Mouse (Mus musculus) stomach, embryonic 15.5 days (tissue): ENCODE data around the gene Rps11. TPM values are rescaled to one million over a fixed set of nuclear protein-coding genes. Genes with fewer than 3 reads are reported as not detected.
"Not testable (repeated sequence)": the region's sequence is repeated elsewhere in the genome, so short reads cannot be mapped to it uniquely, and the experiment has no call there.

Experiments
- ATAC-seq: fragments of 200-750 bp; cut with Nextera tagmentation; 2 replicates; pipeline ENCODE4 v1.8.0; 2017; ENCODE audit warnings: low read depth, moderate number of reproducible peaks, moderate TSS enrichment; ENCODE audit not compliant: insufficient read depth, low FRiP score
- H3K27ac ChIP-seq: fragments of 300-500 bp; sonication (generic); 2 replicates; pipeline ENCODE4 v1.5.1; 2015; ENCODE audit warnings: mild to moderate bottlenecking, inconsistent platforms
- H3K27me3 ChIP-seq: fragments of 300-500 bp; sonication (generic); replicated peaks from 2 replicates; pipeline ENCODE4 v1.6.1; 2015; ENCODE audit warnings: inconsistent platforms
- H3K36me3 ChIP-seq: fragments of 300-500 bp; sonication (generic); 2 replicates; pipeline ENCODE4 v1.6.1; 2015; ENCODE audit warnings: inconsistent platforms
- H3K4me1 ChIP-seq: fragments of 300-500 bp; sonication (generic); 2 replicates; pipeline ENCODE4 v1.6.1; 2015; ENCODE audit warnings: inconsistent platforms
- H3K4me2 ChIP-seq: fragments of 300-500 bp; sonication (generic); 2 replicates; pipeline ENCODE4 v1.6.1; 2015; ENCODE audit warnings: mild to moderate bottlenecking, inconsistent platforms
- H3K4me3 ChIP-seq: fragments of 300-500 bp; sonication (generic); replicated peaks from 2 replicates; pipeline ENCODE4 v1.5.1; 2015; ENCODE audit warnings: inconsistent platforms
- H3K9ac ChIP-seq: fragments of 300-500 bp; sonication (generic); 2 replicates; pipeline ENCODE4 v1.6.1; 2015; ENCODE audit warnings: inconsistent platforms
- H3K9me3 ChIP-seq: fragments of 300-500 bp; sonication (generic); 2 replicates; pipeline ENCODE4 v1.6.1; 2016; ENCODE audit warnings: inconsistent platforms
- WGBS: fragments of 180-500 bp; shearing (Covaris S2); methylation state at CpG from one replicate; pipeline ENCODE4 v1.1.7; 2015; 5-methylcytosine and 5-hydroxymethylcytosine counted together
- polyA plus RNA-seq: library from polyadenylated mRNA; unstranded; fragments of >200 nt; fragmentation: Nextera tagmentation; extraction: Ambion mirVana; gene quantifications from 2 replicates; pipeline ENCODE4 v1.2.1, GENCODE M21; 2015

Rps11 gene
- 1,420 and 1,462 TPM in 2 replicates for polyA plus RNA-seq

DNA sequence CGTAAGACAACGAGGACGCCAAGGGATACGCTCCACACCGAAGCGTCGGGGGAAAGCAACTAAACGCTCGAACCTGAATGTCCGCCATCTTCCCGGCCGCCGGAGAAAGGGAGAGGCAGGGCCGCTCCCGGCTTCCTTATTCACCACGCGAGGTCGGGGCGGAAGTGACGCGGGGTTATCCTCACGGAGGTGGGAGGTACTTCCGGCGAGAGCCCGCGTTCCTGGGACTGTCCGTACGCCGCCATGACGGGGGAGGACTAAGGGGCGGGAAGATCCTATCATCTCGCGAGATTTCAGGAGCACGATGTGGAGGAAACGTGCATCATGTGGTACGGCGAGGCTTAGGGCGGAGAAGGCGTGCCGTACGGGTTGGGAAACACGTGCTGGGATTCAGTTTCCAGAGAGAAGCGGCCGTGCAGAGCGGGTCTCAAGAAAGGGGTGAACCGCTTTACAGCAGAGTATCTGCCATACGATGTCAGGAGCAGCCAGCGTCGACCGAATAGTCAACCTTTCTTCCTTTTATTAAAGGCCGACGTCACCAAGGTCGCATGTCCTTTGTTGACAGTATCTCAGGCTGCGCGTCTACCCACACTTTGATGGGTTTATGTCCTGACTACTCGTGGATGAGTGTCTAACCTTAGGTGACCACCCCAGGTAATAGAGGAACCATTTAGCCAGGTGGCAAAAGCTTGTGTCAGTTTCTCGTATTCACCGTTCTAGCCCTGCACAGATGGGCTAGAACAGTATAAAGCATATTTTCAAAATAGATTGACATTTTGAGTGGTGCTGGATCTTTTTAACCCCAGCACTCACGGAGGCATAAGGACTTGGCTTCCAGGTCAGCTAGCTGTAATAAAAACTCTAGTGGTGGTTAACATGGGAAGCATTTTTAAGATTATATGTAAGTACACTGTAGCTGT is at the start of gene Rps11:
Rps11 (minus strand) TSS at position 216 of the 920 bp plus-strand sequence.
- Histone ChIP-seq H3K9me3 (no peaks in the 10 kb centered on the region), H3K4me1 (peaks cover 51% of the 10 kb centered on the region), H3K9ac (peak within 1 kb of the TSS; percentile 98), H3K4me3 (peak within 1 kb of the TSS; percentile 96), H3K36me3 (peaks cover 61% of the 10 kb centered on the region), H3K27me3 (no peaks in the 10 kb centered on the region), H3K4me2 (peak within 1 kb of the TSS; percentile 81), H3K27ac (peak within 1 kb of the TSS; percentile 88)
- ATAC-seq, result peak; percentile 82
- 1% methylated on average over 59 of the region's 59 CpGs for WGBS

DNA sequence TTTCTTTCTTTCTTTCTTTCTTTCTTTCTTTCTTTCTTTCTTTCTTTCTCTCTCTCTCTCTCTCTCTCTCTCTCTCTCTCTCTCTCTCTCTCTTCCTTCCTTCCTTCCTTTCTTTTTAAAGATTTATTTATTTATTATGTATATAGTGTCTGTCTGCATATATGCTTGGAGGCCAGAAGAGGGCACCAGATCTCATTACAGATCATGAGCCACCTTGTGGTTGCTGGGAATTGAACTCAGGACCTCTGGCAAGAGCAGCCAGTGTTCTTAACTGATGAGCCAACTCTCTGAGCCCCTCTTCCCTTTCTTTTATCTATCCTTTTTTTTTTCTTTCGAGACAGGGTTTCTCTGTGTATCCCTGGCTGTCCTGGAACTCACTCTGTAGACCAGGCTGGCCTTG is 49.5 kb upstream of the Rps11 start:
- not testable (repeated sequence) for H3K36me3 ChIP-seq, H3K4me3 ChIP-seq, ATAC-seq, H3K9me3 ChIP-seq, H3K4me1 ChIP-seq, H3K9ac ChIP-seq, H3K27ac ChIP-seq, H3K4me2 ChIP-seq
- H3K27me3 ChIP-seq, result peaks cover 76% of the 10 kb centered on the region
- 67% methylated on average over 1 of the region's 1 CpGs for WGBS

DNA sequence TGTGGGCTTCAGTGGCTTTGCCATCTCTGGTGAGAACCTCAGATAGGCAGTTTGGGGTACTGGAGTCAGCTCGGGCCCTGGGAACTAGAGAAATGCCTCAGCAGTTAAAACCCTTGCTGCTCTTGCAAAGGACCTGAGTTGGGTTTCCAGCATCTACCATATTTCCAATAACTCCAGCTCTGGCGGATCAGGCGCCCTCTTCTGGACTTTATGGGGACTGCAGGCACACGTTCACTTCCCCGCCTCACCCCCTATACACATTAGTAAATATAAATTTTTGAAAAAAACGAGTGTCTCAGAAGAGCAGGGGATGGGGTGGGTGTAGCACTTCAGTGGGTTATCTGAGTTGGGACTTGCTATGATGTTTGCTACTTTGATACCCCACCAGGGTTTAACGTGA is 48.7 kb upstream of the Rps11 start:
- no peak overlapping the region for H3K4me2 ChIP-seq
- peaks cover 76% of the 10 kb centered on the region for H3K27me3 ChIP-seq
- H3K9ac ChIP-seq, result no peak overlapping the region
- no peak overlapping the region for H3K4me3 ChIP-seq
- WGBS, result 59% methylated on average over 7 of the region's 7 CpGs
- ATAC-seq, result no peak
- H3K9me3 ChIP-seq, result 0 out of 2 replicates have a peak, but pooled peaks cover 5% of the 10 kb centered on the region
- no peaks in the 10 kb centered on the region for H3K36me3 ChIP-seq
- H3K4me1 ChIP-seq, result peaks cover 6% of the 10 kb centered on the region
- H3K27ac ChIP-seq, result no peak overlapping the region

- no peak overlapping the region for H3K9ac ChIP-seq
- no peak overlapping the region for H3K27ac ChIP-seq
- no peak for ATAC-seq
- WGBS, result 84% methylated on average over 3 of the region's 3 CpGs
- no peaks in the 10 kb centered on the region for H3K36me3 ChIP-seq
- H3K4me2 ChIP-seq, result no peak overlapping the region
- H3K27me3 ChIP-seq, result peaks cover 74% of the 10 kb centered on the region
- no peaks in the 10 kb centered on the region for H3K4me1 ChIP-seq
- 0 out of 2 replicates have a peak, but pooled peaks cover 5% of the 10 kb centered on the region for H3K9me3 ChIP-seq
- no peak overlapping the region for H3K4me3 ChIP-seq
Measured at GRCm38 (mm10) chr7:45169495-45169894, 45.3 kb upstream of the Rps11 start.

- no peak overlapping the region for H3K27ac ChIP-seq
- H3K9ac ChIP-seq, result no peak overlapping the region
- H3K4me1 ChIP-seq, result peaks cover 7% of the 10 kb centered on the region
- WGBS, result 5% methylated on average over 24 of the region's 24 CpGs
- no peak overlapping the region for H3K4me3 ChIP-seq
- 0 out of 2 replicates have a peak, but pooled peaks cover 5% of the 10 kb centered on the region for H3K9me3 ChIP-seq
- H3K27me3 ChIP-seq, result peaks cover 76% of the 10 kb centered on the region
- no peak for ATAC-seq
- H3K4me2 ChIP-seq, result no peak overlapping the region
- H3K36me3 ChIP-seq, result no peaks in the 10 kb centered on the region
Measured at GRCm38 (mm10) chr7:45168656-45169055, 44.4 kb upstream of the Rps11 start.

GRCm38 (mm10) chr7:45167761-45168445 is 43.7 kb upstream of the Rps11 start:
- H3K27me3 ChIP-seq, result peaks cover 79% of the 10 kb centered on the region
- WGBS, result 3% methylated on average over 19 of the region's 19 CpGs

GRCm38 (mm10) chr7:45166950-45167401 is 42.7 kb upstream of the Rps11 start:
- no peaks in the 10 kb centered on the region for H3K36me3 ChIP-seq
- no peak overlapping the region for H3K27ac ChIP-seq
- no peak for ATAC-seq
- no peak overlapping the region for H3K4me3 ChIP-seq
- H3K4me2 ChIP-seq, result no peak overlapping the region
- peaks cover 15% of the 10 kb centered on the region for H3K4me1 ChIP-seq
- H3K27me3 ChIP-seq, result peaks cover 82% of the 10 kb centered on the region
- 0 out of 2 replicates have a peak, but pooled peaks cover 5% of the 10 kb centered on the region for H3K9me3 ChIP-seq
- 23% methylated on average over 10 of the region's 10 CpGs for WGBS
- H3K9ac ChIP-seq, result no peak overlapping the region

More at GRCm38 (mm10) chr7:45167761-45168445, 43.7 kb upstream of the Rps11 start:
- no peak overlapping the region for H3K4me3 ChIP-seq
- H3K9ac ChIP-seq, result no peak overlapping the region
- 0 out of 2 replicates have a peak, but pooled peaks cover 5% of the 10 kb centered on the region for H3K9me3 ChIP-seq
- no peak overlapping the region for H3K4me2 ChIP-seq
- peaks cover 9% of the 10 kb centered on the region for H3K4me1 ChIP-seq
- no peak for ATAC-seq
- no peaks in the 10 kb centered on the region for H3K36me3 ChIP-seq
- H3K27ac ChIP-seq, result no peak overlapping the region

GRCm38 (mm10) chr7:45165701-45166100 is 41.5 kb upstream of the Rps11 start:
- ATAC-seq, result no peak
- no peak overlapping the region for H3K27ac ChIP-seq
- no peak overlapping the region for H3K4me3 ChIP-seq
- peaks cover 4% of the 10 kb centered on the region; the same call in 1 of the 2 replicates for H3K36me3 ChIP-seq
- no peak overlapping the region for H3K4me2 ChIP-seq
- 46% methylated on average over 11 of the region's 11 CpGs for WGBS
- peaks cover 15% of the 10 kb centered on the region for H3K4me1 ChIP-seq
- H3K27me3 ChIP-seq, result peaks cover 77% of the 10 kb centered on the region
- H3K9ac ChIP-seq, result no peak overlapping the region
- 0 out of 2 replicates have a peak, but pooled peaks cover 5% of the 10 kb centered on the region for H3K9me3 ChIP-seq

DNA sequence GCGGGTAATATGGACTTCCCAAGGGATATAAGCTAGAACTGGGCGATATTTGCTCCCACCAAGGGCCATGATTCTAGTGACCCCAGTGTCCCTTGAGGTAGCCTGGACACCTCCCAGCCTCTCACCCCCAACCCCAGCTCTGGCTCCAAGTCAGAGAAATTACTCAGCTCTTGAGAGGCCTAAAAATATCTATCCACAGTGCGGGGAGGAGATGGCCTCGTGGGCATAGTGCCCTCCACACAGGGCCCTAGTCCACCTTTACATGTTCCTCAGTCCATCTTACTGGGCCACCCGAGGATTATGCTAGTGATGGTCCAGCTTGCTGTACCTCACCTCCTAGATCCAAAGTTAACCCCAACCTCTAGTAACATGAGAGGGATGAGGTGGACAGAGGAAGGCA is 40.6 kb upstream of the Rps11 start:
- H3K27ac ChIP-seq, result no peak overlapping the region
- no peak overlapping the region for H3K4me2 ChIP-seq
- peaks cover 5% of the 10 kb centered on the region; the same call in 1 of the 2 replicates for H3K36me3 ChIP-seq
- peaks cover 15% of the 10 kb centered on the region for H3K4me1 ChIP-seq
- 0 out of 2 replicates have a peak, but pooled peaks cover 3% of the 10 kb centered on the region for H3K9me3 ChIP-seq
- H3K9ac ChIP-seq, result no peak overlapping the region
- WGBS, result 62% methylated on average over 5 of the region's 5 CpGs
- no peak overlapping the region for H3K4me3 ChIP-seq
- peaks cover 72% of the 10 kb centered on the region for H3K27me3 ChIP-seq
- no peak for ATAC-seq

DNA sequence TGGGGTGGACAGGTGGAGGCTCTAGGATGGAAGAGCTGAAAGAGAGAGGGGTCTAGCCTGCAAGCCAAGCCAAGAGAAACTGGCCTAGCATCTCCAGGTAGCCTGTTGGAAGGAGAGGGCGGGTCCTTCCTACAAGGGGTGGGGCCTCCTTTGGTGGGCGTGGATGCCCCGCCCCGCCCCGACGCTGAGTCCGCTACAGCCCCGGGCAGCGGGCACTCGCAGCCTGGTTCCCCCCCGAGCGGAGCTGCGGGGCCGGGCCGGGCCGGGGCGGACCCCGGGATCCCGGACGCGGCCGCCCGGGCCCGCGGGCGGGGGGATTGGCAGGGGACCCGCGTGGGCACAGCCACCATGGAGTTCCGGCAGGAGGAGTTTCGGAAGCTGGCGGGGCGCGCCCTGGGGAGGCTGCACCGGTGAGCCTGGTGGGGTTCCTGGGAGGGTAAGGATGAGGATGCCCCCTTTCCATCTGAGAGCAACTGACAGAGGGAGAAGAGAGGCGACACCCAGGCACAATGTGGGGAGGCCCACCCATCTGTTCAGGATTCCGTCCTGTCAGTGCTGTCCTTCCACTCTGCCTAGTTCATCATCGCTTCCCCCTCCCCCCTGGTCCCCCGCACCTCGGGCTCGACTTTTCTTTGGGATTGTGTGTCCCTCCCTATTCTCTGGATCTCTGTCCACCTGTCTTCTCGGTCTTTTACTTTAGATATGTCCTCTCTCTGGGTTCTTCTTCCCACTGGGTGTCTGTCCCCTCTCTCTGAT is 39.7 kb upstream of the Rps11 start, which contains the start of gene Slc17a7:
Slc17a7 (plus strand) TSS at position 215 of the 756 bp plus-strand sequence.
- H3K27ac ChIP-seq, result no peak within 1 kb of the TSS
- peak within 1 kb of the TSS; percentile 46 for H3K4me3 ChIP-seq
- peak within 1 kb of the TSS; percentile 80 for H3K4me2 ChIP-seq
- H3K9ac ChIP-seq, result no peak within 1 kb of the TSS
- H3K36me3 ChIP-seq, result peaks cover 5% of the 10 kb centered on the region; the same call in 1 of the 2 replicates
- 2% methylated on average over 37 of the region's 41 CpGs for WGBS
- no peaks in the 10 kb centered on the region for H3K9me3 ChIP-seq
- peaks cover 15% of the 10 kb centered on the region for H3K4me1 ChIP-seq
- peaks cover 63% of the 10 kb centered on the region for H3K27me3 ChIP-seq
- ATAC-seq, result no peak

- no peak overlapping the region for H3K4me2 ChIP-seq
- WGBS, result 72% methylated on average over 9 of the region's 9 CpGs
- no peak overlapping the region for H3K4me3 ChIP-seq
- H3K36me3 ChIP-seq, result peaks cover 6% of the 10 kb centered on the region; the same call in 1 of the 2 replicates
- H3K4me1 ChIP-seq, result peaks cover 15% of the 10 kb centered on the region
- H3K9ac ChIP-seq, result no peak overlapping the region
- ATAC-seq, result no peak
- H3K27me3 ChIP-seq, result peaks cover 55% of the 10 kb centered on the region
- no peak overlapping the region for H3K27ac ChIP-seq
- H3K9me3 ChIP-seq, result no peaks in the 10 kb centered on the region
Measured at GRCm38 (mm10) chr7:45162996-45163615, 38.9 kb upstream of the Rps11 start.
